Mouse (Mus musculus): ENCODE results near the gene Myh11. TPM values are rescaled to one million over a fixed set of nuclear protein-coding genes. Genes with fewer than 3 reads are reported as not detected.
A peak's percentile ranks its signal among the peaks of the same experiment; 100 is the strongest.
"Not testable (repeated sequence)": the region's sequence is repeated elsewhere in the genome, so short reads cannot be mapped to it uniquely, and the experiment has no call there.

Gene Myh11
- polyA plus RNA-seq, 1 experiment from 2014 or later = 0.55 TPM

GRCm38 (mm10) chr16:14159746-14160131 is 131.4 kb downstream of the Myh11 start:
- ATAC-seq (ENCODE audit: insufficient number of reproducible peaks, insufficient read depth, low FRiP score, low TSS enrichment) = no peak
- Histone ChIP-seq H3K9ac (peak overlapping the region; percentile 70), H3K36me3 (no peaks in the 10 kb centered on the region), H3K9me3 (no peaks in the 10 kb centered on the region), H3K27ac (peak overlapping the region; percentile 95), H3K4me2 (replicated peaks) (peak overlapping the region; percentile 73), H3K4me1 (peaks cover 26% of the 10 kb centered on the region), H3K27me3 (no peaks in the 10 kb centered on the region), H3K4me3 (peak overlapping the region; percentile 82)
- WGBS = under 1% methylated on average over 10 of the region's 10 CpGs

- no peaks in the 10 kb centered on the region for H3K36me3 ChIP-seq
- peaks cover 20% of the 10 kb centered on the region for H3K4me1 ChIP-seq
- peak overlapping the region; percentile 95 for H3K27ac ChIP-seq
- under 1% methylated on average over 57 of the region's 58 CpGs for WGBS
- no peaks in the 10 kb centered on the region for H3K27me3 ChIP-seq
- peak overlapping the region; percentile 80 for H3K9ac ChIP-seq
- peak overlapping the region; percentile 82 for H3K4me3 ChIP-seq
- H3K4me2 ChIP-seq (replicated peaks) = peak overlapping the region; percentile 73
- H3K9me3 ChIP-seq = no peaks in the 10 kb centered on the region
- peak; percentile 91 for ATAC-seq (ENCODE audit: insufficient number of reproducible peaks, insufficient read depth, low FRiP score, low TSS enrichment)
Observed at GRCm38 (mm10) chr16:14158936-14159745, 132.0 kb downstream of the Myh11 start.

- Histone ChIP-seq H3K9me3 (no peaks in the 10 kb centered on the region), H3K27ac (peak overlapping the region; percentile 83), H3K36me3 (no peaks in the 10 kb centered on the region), H3K27me3 (no peaks in the 10 kb centered on the region), H3K9ac (peak overlapping the region; percentile 80), H3K4me2 (replicated peaks) (peak overlapping the region; percentile 73), H3K4me3 (peak overlapping the region; percentile 82), H3K4me1 (peaks cover 16% of the 10 kb centered on the region; the same call in 1 of the 2 replicates)
- ATAC-seq (ENCODE audit: insufficient number of reproducible peaks, insufficient read depth, low FRiP score, low TSS enrichment) = no peak
- WGBS = 10% methylated on average over 7 of the region's 7 CpGs
Observed at GRCm38 (mm10) chr16:14158536-14158935, 132.6 kb downstream of the Myh11 start.

- Histone ChIP-seq H3K4me2 (replicated peaks) (no peak overlapping the region), H3K9ac (no peak overlapping the region), H3K27me3 (no peaks in the 10 kb centered on the region), H3K9me3 (no peaks in the 10 kb centered on the region), H3K4me1 (peaks cover 16% of the 10 kb centered on the region; the same call in 1 of the 2 replicates), H3K27ac (no peak overlapping the region), H3K36me3 (peaks cover 15% of the 10 kb centered on the region), H3K4me3 (no peak overlapping the region)
- 90% methylated on average over 6 of the region's 6 CpGs for WGBS
- ATAC-seq (ENCODE audit: insufficient number of reproducible peaks, insufficient read depth, low FRiP score, low TSS enrichment) = no peak
Observed at GRCm38 (mm10) chr16:14156312-14156711, 134.9 kb downstream of the Myh11 start.

- H3K9ac ChIP-seq; H3K27me3 ChIP-seq; H3K4me3 ChIP-seq; H3K4me2 ChIP-seq (replicated peaks); H3K9me3 ChIP-seq; H3K27ac ChIP-seq; ATAC-seq (ENCODE audit: insufficient number of reproducible peaks, insufficient read depth, low FRiP score, low TSS enrichment): not testable (repeated sequence)
- H3K36me3 ChIP-seq = peaks cover 21% of the 10 kb centered on the region
- 93% methylated on average over 1 of the region's 2 CpGs for WGBS
- peaks cover 16% of the 10 kb centered on the region; the same call in 1 of the 2 replicates for H3K4me1 ChIP-seq
Observed at GRCm38 (mm10) chr16:14155638-14156037, 135.5 kb downstream of the Myh11 start.

- Histone ChIP-seq H3K36me3 (peaks cover 47% of the 10 kb centered on the region), H3K9me3 (no peaks in the 10 kb centered on the region), H3K4me1 (no peaks in the 10 kb centered on the region), H3K4me2 (replicated peaks) (no peak overlapping the region), H3K9ac (no peak overlapping the region), H3K27me3 (no peaks in the 10 kb centered on the region), H3K4me3 (no peak overlapping the region), H3K27ac (no peak overlapping the region)
- no peak for ATAC-seq (ENCODE audit: insufficient number of reproducible peaks, insufficient read depth, low FRiP score, low TSS enrichment)
- WGBS = 89% methylated on average over 4 of the region's 4 CpGs
Observed at GRCm38 (mm10) chr16:14151718-14152117, 139.5 kb downstream of the Myh11 start.

GRCm38 (mm10) chr16:14147712-14148111 is 143.5 kb downstream of the Myh11 start:
- no peak overlapping the region for H3K4me2 ChIP-seq (replicated peaks)
- no peak overlapping the region for H3K4me3 ChIP-seq
- H3K4me1 ChIP-seq = no peaks in the 10 kb centered on the region
- peaks cover 77% of the 10 kb centered on the region for H3K36me3 ChIP-seq
- no peak overlapping the region for H3K27ac ChIP-seq
- no peak for ATAC-seq (ENCODE audit: insufficient number of reproducible peaks, insufficient read depth, low FRiP score, low TSS enrichment)
- no peaks in the 10 kb centered on the region for H3K27me3 ChIP-seq
- H3K9me3 ChIP-seq = no peaks in the 10 kb centered on the region
- H3K9ac ChIP-seq = no peak overlapping the region

MicroRNA genes within 50 kb of the gene (microRNA counts, 519-probe panel; counts per million panel counts)
- 4,022 counts per million, percentile 78 among the panel's probes with 10 or more counts for microRNA mmu-miR-484

Small RNAs within 50 kb of the gene (microRNA-seq; reads per million reads assigned to microRNA genes)
- gene Mir484 = 2,141 reads per million, percentile 83 among the genes with 10 or more reads in this experiment

Other genes starting within 250 kb of the Myh11 start
- 137 and 139 TPM in 2 replicates for gene Nde1, start 128.1 kb downstream of the Myh11 start, polyA plus RNA-seq (2016; fragmentation: Nextera tagmentation; extraction: Ambion mirVana)
- gene Marf1, start 128.0 kb downstream of the Myh11 start, polyA plus RNA-seq (2016; fragmentation: Nextera tagmentation; extraction: Ambion mirVana) = 19.1 and 19.9 TPM in 2 replicates
- gene Fopnl, start 26.0 kb upstream of the Myh11 start, polyA plus RNA-seq (2016; fragmentation: Nextera tagmentation; extraction: Ambion mirVana) = 176 and 179 TPM in 2 replicates
- gene Abcc1, start 70.2 kb upstream of the Myh11 start, polyA plus RNA-seq (2016; fragmentation: Nextera tagmentation; extraction: Ambion mirVana) = 9.9 and 10.2 TPM in 2 replicates